Mouse (Mus musculus) C2C12 (cell line): ENCODE data around the gene Dad1.

ENCODE experiments used
- CEBPB ChIP-seq: IDR thresholded peaks from one replicate; pipeline ENCODE4 v1.6.1; 2011; ENCODE audit warnings: low read depth, mild to moderate bottlenecking, control low read depth, moderate library complexity
- CTCF ChIP-seq: IDR thresholded peaks from one replicate; pipeline ENCODE4 v1.5.1; 2011; ENCODE audit not compliant: control insufficient read depth, insufficient read depth, insufficient read length
- FOSL1 ChIP-seq: IDR thresholded peaks from one replicate; pipeline ENCODE4 v1.8.0; 2011; ENCODE audit warnings: mild to moderate bottlenecking, low read length; ENCODE audit not compliant: poor library complexity, insufficient read depth, severe bottlenecking
- MAX ChIP-seq: IDR thresholded peaks from one replicate; pipeline ENCODE4 v1.6.1; 2011; ENCODE audit warnings: mild to moderate bottlenecking, control low read depth
- MYOD1 ChIP-seq: IDR thresholded peaks from one replicate; pipeline ENCODE4 v1.6.1; 2011; ENCODE audit warnings: low read depth; ENCODE audit not compliant: control insufficient read depth, insufficient read length

GRCm38 (mm10) chr14:54232811-54233558, 20.9 kb downstream of the Dad1 start:
- TF ChIP-seq CTCF = no peak
- TF ChIP-seq CEBPB = no peak
- TF ChIP-seq MYOD1 = no peak
- TF ChIP-seq MAX = no peak
- no peak for TF ChIP-seq FOSL1
